Mouse (Mus musculus): ENCODE measurements at regions not wholly inside any gene's neighbourhood (a gene's known extent, or its start where the extent isn't known, plus 50 kb on each side); places are given as distances from the start of the nearest gene placed in this dataset.

- no peak for DNase-seq (ENCODE audit: low spot score)
Observed at GRCm38 (mm10) chr11:64230071-64230470, 150.8 kb upstream of the Cox10 start.

GRCm38 (mm10) chr11:64220888-64221287, 141.6 kb upstream of the Cox10 start:
- DNase-seq (ENCODE audit: low spot score), result no peak

GRCm38 (mm10) chr11:64217181-64217580, 137.9 kb upstream of the Cox10 start:
- no peak for DNase-seq (ENCODE audit: low spot score)

- DNase-seq (ENCODE audit: low spot score), result no peak
Observed at GRCm38 (mm10) chr11:64210916-64211315, 131.6 kb upstream of the Cox10 start.

- no peak for DNase-seq (ENCODE audit: low spot score)
Observed at GRCm38 (mm10) chr11:64208306-64208705, 129.0 kb upstream of the Cox10 start.

GRCm38 (mm10) chr11:64207358-64207864, 128.1 kb upstream of the Cox10 start:
- DNase-seq (ENCODE audit: low spot score), result no peak

- DNase-seq (ENCODE audit: low spot score), result no peak
Observed at GRCm38 (mm10) chr11:64206155-64206554, 126.9 kb upstream of the Cox10 start.

GRCm38 (mm10) chr11:64205069-64205468, 125.8 kb upstream of the Cox10 start:
- DNase-seq (ENCODE audit: low spot score), result no peak

- DNase-seq (ENCODE audit: low spot score), result no peak
Observed at GRCm38 (mm10) chr11:64204305-64204704, 125.0 kb upstream of the Cox10 start.

- no peak for DNase-seq (ENCODE audit: low spot score)
Observed at GRCm38 (mm10) chr11:64200874-64201273, 121.6 kb upstream of the Cox10 start.

- DNase-seq (ENCODE audit: low spot score), result no peak
Observed at GRCm38 (mm10) chr11:64195272-64195671, 116.0 kb upstream of the Cox10 start.

- DNase-seq (ENCODE audit: low spot score), result no peak
Observed at GRCm38 (mm10) chr11:64188701-64189100, 109.4 kb upstream of the Cox10 start.

- no peak for DNase-seq (ENCODE audit: low spot score)
Observed at GRCm38 (mm10) chr11:64187488-64188444, 108.5 kb upstream of the Cox10 start.

GRCm38 (mm10) chr11:64187007-64187406, 107.7 kb upstream of the Cox10 start:
- DNase-seq (ENCODE audit: low spot score), result no peak

- no peak for DNase-seq (ENCODE audit: low spot score)
Observed at GRCm38 (mm10) chr11:64186590-64186989, 107.3 kb upstream of the Cox10 start.

GRCm38 (mm10) chr11:64180036-64180435, 100.8 kb upstream of the Cox10 start:
- DNase-seq (ENCODE audit: low spot score), result no peak

- no peak for DNase-seq (ENCODE audit: low spot score)
Observed at GRCm38 (mm10) chr11:64173421-64174062, 94.3 kb upstream of the Cox10 start.

- no peak for DNase-seq (ENCODE audit: low spot score)
Observed at GRCm38 (mm10) chr11:64172926-64173325, 93.7 kb upstream of the Cox10 start.

- peak; percentile 43 for DNase-seq (ENCODE audit: low spot score)
Observed at GRCm38 (mm10) chr11:64168626-64169025, 89.4 kb upstream of the Cox10 start.

GRCm38 (mm10) chr11:64164796-64165195, 85.5 kb upstream of the Cox10 start:
- peak; percentile 37 for DNase-seq (ENCODE audit: low spot score)

GRCm38 (mm10) chr11:64158281-64158680, 79.0 kb upstream of the Cox10 start:
- DNase-seq (ENCODE audit: low spot score), result no peak

- no peak for DNase-seq (ENCODE audit: low spot score)
Observed at GRCm38 (mm10) chr11:64156640-64157039, 77.4 kb upstream of the Cox10 start.

- DNase-seq (ENCODE audit: low spot score), result no peak
Observed at GRCm38 (mm10) chr11:64139483-64139882, 60.2 kb upstream of the Cox10 start.
